Mouse (Mus musculus): ENCODE measurements at regions not wholly inside any gene's neighbourhood (a gene's known extent, or its start where the extent isn't known, plus 50 kb on each side); places are given as distances from the start of the nearest gene placed in this dataset.

DNA sequence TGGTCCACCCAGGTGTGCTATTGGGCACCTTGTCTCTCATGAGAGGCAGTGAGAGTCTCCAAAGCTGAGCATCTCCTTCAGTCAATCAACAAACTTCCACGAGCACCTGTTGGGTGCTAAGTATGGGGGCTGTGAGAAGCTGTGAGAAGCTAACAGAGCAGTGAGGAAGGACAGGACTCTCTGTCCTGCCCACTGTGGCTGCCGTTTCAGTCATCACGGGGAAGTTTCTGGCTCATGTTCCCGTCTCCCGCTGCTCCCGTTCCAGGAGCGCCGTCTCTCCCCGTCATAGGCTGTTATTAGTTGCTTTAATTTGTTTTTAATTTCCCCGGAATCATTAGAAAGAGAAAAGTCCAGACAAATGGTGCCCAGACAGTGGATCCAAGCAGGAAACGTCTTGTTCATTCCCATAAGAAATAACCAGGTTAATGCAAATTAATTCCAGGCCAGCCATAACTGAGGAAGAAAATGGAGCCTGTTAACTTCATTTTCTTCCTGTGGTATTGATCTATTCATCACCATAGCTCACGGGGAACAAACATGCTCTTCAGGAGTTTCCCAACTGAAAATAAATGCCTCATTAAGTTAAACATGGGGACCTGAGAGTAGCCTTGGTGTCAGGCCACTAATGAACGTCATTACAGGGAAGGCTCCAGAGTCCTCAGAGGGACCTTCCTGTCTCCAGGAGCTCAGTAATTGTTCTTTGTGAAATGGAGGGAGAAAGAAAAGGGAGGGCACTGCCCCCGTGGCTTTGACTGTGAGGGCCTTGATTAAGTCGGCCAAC, 70.3 kb downstream of the Matn1 start:
- dilution Hi-C loops (cut with MboI; ENCODE audit: extremely low pct_ligation_motif_present, extremely low pct_unique_long_range_greater_than_20kb, low sequenced_read_pairs): no loop called here

DNA sequence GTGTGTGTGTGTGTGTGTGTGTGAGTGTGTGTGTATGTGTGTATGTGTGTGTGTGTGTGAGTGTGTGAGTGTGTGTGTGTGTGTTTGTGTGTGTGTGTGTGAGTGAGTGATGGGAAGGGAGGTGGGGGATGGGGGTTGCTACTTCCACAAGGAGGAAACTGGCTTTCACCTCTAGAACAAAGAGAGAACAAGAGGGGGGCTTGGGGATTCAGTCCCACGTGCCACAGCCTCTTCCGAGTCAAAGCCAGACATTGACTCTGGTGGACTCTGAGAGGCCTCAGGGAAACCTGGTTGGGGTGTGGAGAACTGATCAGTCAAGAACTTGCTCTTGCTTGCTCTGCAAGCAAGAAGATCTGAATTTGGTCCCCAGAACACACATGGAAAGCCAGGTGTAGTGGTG, 71.0 kb downstream of the Matn1 start:
- Histone ChIP-seq H3K36me3 (replicated peaks in 1 of 2; ENCODE audit: control insufficient read depth in 1 of 2, insufficient read depth in 1 of 2, low read length in 1 of 2) (no peaks in the 10 kb centered on the region), H3K9ac (ENCODE audit: insufficient read depth, low read depth) (no peak overlapping the region), H3K27ac (ENCODE audit: insufficient read depth, low read depth) (no peak overlapping the region), H3K4me3 (replicated peaks in 1 of 3; ENCODE audit: low read depth in 2 of 3, low read length in 2 of 3, poor library complexity in 1 of 3) (no peak overlapping the region), H3K4me1 (ENCODE audit: control insufficient read depth in 1 of 2, insufficient read depth in 2 of 2) (no peaks in the 10 kb centered on the region), H3K9me3 (replicated peaks; ENCODE audit: low read length) (peaks cover 13% of the 10 kb centered on the region), H3K27me3 (replicated peaks) (peaks cover 70% of the 10 kb centered on the region), H3K4me2 (ENCODE audit: insufficient read depth, low read depth, poor library complexity, severe bottlenecking) (no peak overlapping the region), H3K79me2 (replicated peaks; ENCODE audit: control insufficient read depth, extremely low read depth, insufficient read depth, poor library complexity, severe bottlenecking) (no peaks in the 10 kb centered on the region)
- no peak for DNase-seq (ENCODE audit: extremely low read depth)
- dilution Hi-C loops (cut with MboI; ENCODE audit: extremely low pct_ligation_motif_present, extremely low pct_unique_long_range_greater_than_20kb, low sequenced_read_pairs) (no loop called here), in situ Hi-C loops (cut with MboI; ENCODE audit: low pct_ligation_motif_present, low pct_unique_long_range_greater_than_20kb, low sequenced_read_pairs) (no loop called here)
- TF ChIP-seq USF2 (conservative IDR thresholded peaks at IDR 0.05; ENCODE audit: low read depth, low read length): no peak
- TF ChIP-seq E2F4 (IDR thresholded peaks at IDR 0.05; ENCODE audit: insufficient replicate concordance, low read depth, low read length): no peak
- no peak for TF ChIP-seq GABPA (IDR thresholded peaks at IDR 0.05; ENCODE audit: insufficient replicate concordance, low read depth, low read length)
- no peak for TF ChIP-seq IRF4 (IDR thresholded peaks at IDR 0.05; ENCODE audit: low read depth, low read length)
- no peak for TF ChIP-seq POLR2AphosphoS2 (IDR thresholded peaks at IDR 0.05; ENCODE audit: low read depth, low read length)
- TF ChIP-seq MXI1 (IDR thresholded peaks at IDR 0.05; ENCODE audit: low read depth, low read length): no peak
- TF ChIP-seq UBTF (IDR thresholded peaks at IDR 0.05; ENCODE audit: low read depth, low read length): no peak
- no peak for TF ChIP-seq TBP (conservative IDR thresholded peaks at IDR 0.05; ENCODE audit: low read depth, low read length)
- TF ChIP-seq POLR2A (IDR thresholded peaks at IDR 0.05; ENCODE audit: low read depth, low read length): no peak

More for the DNA sequence above, 70.3 kb downstream of the Matn1 start:
- peaks cover 13% of the 10 kb centered on the region for H3K9me3 ChIP-seq (replicated peaks; ENCODE audit: low read length)
- H3K4me3 ChIP-seq (replicated peaks in 1 of 3; ENCODE audit: low read depth in 2 of 3, low read length in 2 of 3, poor library complexity in 1 of 3): no peak overlapping the region
- no peaks in the 10 kb centered on the region for H3K79me2 ChIP-seq (replicated peaks; ENCODE audit: control insufficient read depth, extremely low read depth, insufficient read depth, poor library complexity, severe bottlenecking)
- TF ChIP-seq TBP (conservative IDR thresholded peaks at IDR 0.05; ENCODE audit: low read depth, low read length): no peak
- no peak for TF ChIP-seq SMC3 (IDR thresholded peaks at IDR 0.05; ENCODE audit: low read depth, low read length)
- no peak for TF ChIP-seq USF2 (conservative IDR thresholded peaks at IDR 0.05; ENCODE audit: low read depth, low read length)
- TF ChIP-seq JUND (conservative IDR thresholded peaks at IDR 0.05; ENCODE audit: low read depth, low read length): no peak
- no peak for TF ChIP-seq NRF1 (IDR thresholded peaks at IDR 0.05; ENCODE audit: low read depth, low read length)
- TF ChIP-seq JUN (IDR thresholded peaks at IDR 0.05; ENCODE audit: insufficient read depth, low read depth, low read length): no peak
- no peak for TF ChIP-seq CHD2 (IDR thresholded peaks at IDR 0.05; ENCODE audit: low read length)
- TF ChIP-seq SIN3A (IDR thresholded peaks at IDR 0.05; ENCODE audit: low read length): no peak
- TF ChIP-seq ZKSCAN1 (IDR thresholded peaks at IDR 0.05; ENCODE audit: borderline replicate concordance, low read depth, low read length): no peak
- no peak for TF ChIP-seq ELF1 (IDR thresholded peaks at IDR 0.05; ENCODE audit: low read depth, low read length)
- no peaks in the 10 kb centered on the region for H3K4me1 ChIP-seq (ENCODE audit: control insufficient read depth in 1 of 2, insufficient read depth in 2 of 2)
- no peak overlapping the region for H3K4me2 ChIP-seq (ENCODE audit: insufficient read depth, low read depth, poor library complexity, severe bottlenecking)
- no peak for DNase-seq (ENCODE audit: extremely low read depth)
- H3K36me3 ChIP-seq (replicated peaks in 1 of 2; ENCODE audit: control insufficient read depth in 1 of 2, insufficient read depth in 1 of 2, low read length in 1 of 2): no peaks in the 10 kb centered on the region
- no peak overlapping the region for H3K9ac ChIP-seq (ENCODE audit: insufficient read depth, low read depth)
- peaks cover 70% of the 10 kb centered on the region for H3K27me3 ChIP-seq (replicated peaks)
- in situ Hi-C loops (cut with MboI; ENCODE audit: low pct_ligation_motif_present, low pct_unique_long_range_greater_than_20kb, low sequenced_read_pairs): no loop called here
- no peak overlapping the region for H3K27ac ChIP-seq (ENCODE audit: insufficient read depth, low read depth)

All from CH12.LX (cell line).